Mouse (Mus musculus): ENCODE measurements at regions not wholly inside any gene's neighbourhood (a gene's known extent, or its start where the extent isn't known, plus 50 kb on each side); places are given as distances from the start of the nearest gene placed in this dataset.

DNA sequence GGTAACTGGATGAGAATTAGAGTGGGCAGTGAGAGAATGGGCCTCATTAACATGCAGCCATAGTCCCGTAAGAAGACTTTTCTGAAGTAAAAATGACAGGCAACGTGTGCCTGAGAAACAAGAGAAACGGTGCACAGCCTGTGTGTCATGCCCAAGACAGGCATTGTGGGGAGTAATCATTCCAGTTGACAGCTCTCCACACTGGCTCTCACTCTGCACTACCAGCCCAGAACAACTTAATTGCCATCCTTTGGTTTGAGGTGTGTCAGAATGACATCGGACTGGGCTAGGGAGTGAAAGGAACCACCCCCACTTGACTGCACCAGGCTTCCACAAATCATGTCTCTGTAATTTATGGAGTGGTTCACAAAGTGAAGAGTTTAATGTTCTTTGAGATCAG lies 1104.9 kb downstream of the Pcdh7 start:
- TF ChIP-seq CTCF (conservative IDR thresholded peaks at IDR 0.05), result no peak
- H3K27ac ChIP-seq, result no peak overlapping the region
- H3K4me3 ChIP-seq, result no peak overlapping the region
- no peak for DNase-seq (ENCODE audit: low spot score in 2 of 2)

GRCm38 (mm10) chr5:58825970-58826369 lies 1108.2 kb downstream of the Pcdh7 start:
- Histone ChIP-seq H3K4me3 (no peak overlapping the region), H3K27ac (no peak overlapping the region)
- DNase-seq (ENCODE audit: low spot score in 2 of 2), result no peak
- peak; percentile 71 for TF ChIP-seq CTCF (conservative IDR thresholded peaks at IDR 0.05)

DNA sequence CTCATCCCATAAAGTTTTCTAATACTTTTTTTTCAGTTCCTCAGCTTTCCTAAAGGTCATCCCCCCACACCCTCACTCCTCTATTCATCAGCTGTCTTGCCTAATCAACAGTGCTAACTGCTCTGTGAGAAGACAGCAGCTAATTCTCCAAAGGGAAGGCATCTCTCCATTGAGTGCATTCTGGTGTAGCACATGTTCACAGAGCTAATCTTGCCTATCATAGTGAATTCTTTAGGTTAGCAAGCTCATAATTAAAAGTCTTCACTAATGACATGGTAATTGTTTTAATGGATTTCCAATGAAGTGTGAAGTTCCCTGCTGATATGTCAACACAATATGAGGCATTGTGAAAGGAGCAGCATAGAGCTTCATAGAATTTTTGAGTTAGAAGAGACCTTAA lies 1129.2 kb downstream of the Pcdh7 start:
- Histone ChIP-seq H3K4me3 (no peak overlapping the region), H3K27ac (no peak overlapping the region)
- TF ChIP-seq CTCF (conservative IDR thresholded peaks at IDR 0.05), result no peak
- DNase-seq (ENCODE audit: low spot score in 2 of 2), result no peak

GRCm38 (mm10) chr5:58858016-58858415 lies 1140.2 kb downstream of the Pcdh7 start:
- Histone ChIP-seq H3K4me3 (no peak overlapping the region), H3K27ac (no peak overlapping the region)
- TF ChIP-seq CTCF (conservative IDR thresholded peaks at IDR 0.05), result no peak
- no peak for DNase-seq (ENCODE audit: low spot score in 2 of 2)

DNA sequence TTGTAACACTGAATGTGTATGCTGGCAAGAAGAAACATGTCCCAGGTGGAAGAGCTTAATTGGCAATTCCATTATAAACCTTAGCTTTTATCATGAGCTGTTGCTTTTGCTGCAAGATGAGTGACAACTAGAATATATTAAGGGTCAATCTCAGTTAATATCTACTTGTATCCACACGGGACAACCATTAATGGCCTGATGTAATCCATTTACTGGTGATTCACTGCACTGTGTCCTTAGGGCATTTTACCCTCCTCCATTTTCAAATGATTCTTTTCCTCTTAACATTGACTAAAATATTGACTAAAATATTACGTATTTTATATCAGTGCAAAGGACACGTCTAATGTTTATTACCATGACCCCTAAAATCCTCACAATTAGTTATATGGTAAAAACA lies 1175.7 kb downstream of the Pcdh7 start:
- Histone ChIP-seq H3K4me3 (no peak overlapping the region), H3K27ac (no peak overlapping the region)
- TF ChIP-seq CTCF (conservative IDR thresholded peaks at IDR 0.05), result no peak
- no peak for DNase-seq (ENCODE audit: low spot score in 2 of 2)

DNA sequence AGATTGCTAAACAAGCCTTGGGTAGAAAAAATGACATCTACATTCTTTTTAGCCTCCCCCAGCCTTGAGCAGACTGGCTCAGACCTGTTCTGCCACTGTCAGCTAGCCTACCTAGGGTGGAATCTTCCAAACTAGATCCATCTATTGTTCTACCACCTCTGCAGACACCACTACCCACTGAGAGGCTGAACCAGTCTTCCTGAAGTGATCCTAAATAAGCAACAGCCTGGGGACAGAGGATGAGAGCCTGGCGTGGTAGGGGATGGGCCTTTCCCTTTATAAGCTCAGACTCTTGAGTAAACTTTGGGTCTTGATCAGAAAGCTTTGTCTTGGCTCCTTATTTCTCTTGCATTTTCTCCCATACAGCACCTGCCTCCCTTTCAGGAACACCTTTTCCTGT lies 1223.7 kb downstream of the Pcdh7 start:
- Histone ChIP-seq H3K4me3 (no peak overlapping the region), H3K27ac (no peak overlapping the region)
- TF ChIP-seq CTCF (conservative IDR thresholded peaks at IDR 0.05), result no peak
- no peak for DNase-seq (ENCODE audit: low spot score in 2 of 2)

DNA sequence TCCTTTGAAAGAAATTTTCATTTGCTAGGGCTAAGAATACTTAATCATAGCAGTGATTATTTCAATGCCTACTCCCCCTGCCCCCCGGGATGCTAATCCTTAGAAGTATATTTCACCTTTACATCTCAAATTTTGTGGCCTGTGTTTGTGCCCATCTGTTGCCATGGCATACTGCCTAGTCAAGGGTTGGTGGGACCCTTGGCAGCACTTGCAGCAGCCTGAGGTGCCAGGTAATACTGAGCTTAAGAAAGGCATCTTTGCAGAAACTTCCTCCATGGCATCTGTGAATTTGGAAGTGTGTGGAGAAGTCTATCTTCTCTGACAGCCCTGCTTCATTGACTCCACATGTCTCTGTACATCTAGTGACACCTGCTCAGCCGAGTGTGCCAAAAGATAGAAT lies 1257.5 kb downstream of the Pcdh7 start:
- Histone ChIP-seq H3K27ac (no peak overlapping the region), H3K4me3 (no peak overlapping the region)
- no peak for TF ChIP-seq CTCF (conservative IDR thresholded peaks at IDR 0.05)
- DNase-seq (ENCODE audit: low spot score in 2 of 2), result no peak

GRCm38 (mm10) chr5:58987754-58988153 lies 1270.0 kb downstream of the Pcdh7 start:
- no peak for TF ChIP-seq CTCF (conservative IDR thresholded peaks at IDR 0.05)
- DNase-seq (ENCODE audit: low spot score in 2 of 2), result no peak
- no peak overlapping the region for H3K27ac ChIP-seq
- no peak overlapping the region for H3K4me3 ChIP-seq
